Mouse (Mus musculus) midbrain, embryonic 14.5 days (tissue): ENCODE results near the gene Crip3. TPM values are rescaled to one million over a fixed set of nuclear protein-coding genes. Genes with fewer than 3 reads are reported as not detected.
A peak's percentile ranks its signal among the peaks of the same experiment; 100 is the strongest.

Experiments used
- ATAC-seq: fragments of 200-750 bp; cut with Nextera tagmentation; 2 replicates; pipeline ENCODE4 v1.8.0; 2017; ENCODE audit warnings: moderate number of reproducible peaks, moderate library complexity; ENCODE audit not compliant: low FRiP score, low TSS enrichment
- DNase-seq: peaks from one replicate; pipeline ENCODE4 v3.0.0-alpha.2; 2015
- H3K27ac ChIP-seq: fragments of 300-500 bp; sonication (generic); replicated peaks from 2 replicates; pipeline ENCODE4 v1.5.1; 2014; ENCODE audit warnings: mild to moderate bottlenecking, low read depth, low read length, moderate library complexity
- H3K27me3 ChIP-seq: fragments of 300-500 bp; sonication (generic); 2 replicates; pipeline ENCODE4 v1.6.1; 2014; ENCODE audit warnings: low read length, control low read depth, mixed read lengths; ENCODE audit not compliant: control insufficient read depth, insufficient read depth
- H3K36me3 ChIP-seq: fragments of 300-500 bp; sonication (generic); 2 replicates; pipeline ENCODE4 v1.6.1; 2014; ENCODE audit warnings: low read length, control low read depth; ENCODE audit not compliant: control insufficient read depth, insufficient read depth
- H3K4me1 ChIP-seq: fragments of 300-500 bp; sonication (generic); 2 replicates; pipeline ENCODE4 v1.6.1; 2014; ENCODE audit warnings: mild to moderate bottlenecking, antibody characterized with exemption, low read length, control low read depth; ENCODE audit not compliant: control insufficient read depth, insufficient read depth
- H3K4me2 ChIP-seq: fragments of 300-500 bp; sonication (generic); 2 replicates; pipeline ENCODE4 v1.6.1; 2014; ENCODE audit warnings: mild to moderate bottlenecking, low read length, moderate library complexity
- H3K4me3 ChIP-seq: fragments of 300-500 bp; sonication (generic); replicated peaks from 2 replicates; pipeline ENCODE4 v1.5.1; 2014; ENCODE audit warnings: low read depth, low read length
- H3K9ac ChIP-seq: fragments of 300-500 bp; sonication (generic); replicated peaks from 2 replicates; pipeline ENCODE4 v1.6.1; 2014; ENCODE audit warnings: mild to moderate bottlenecking, low read length, moderate library complexity
- H3K9me3 ChIP-seq: fragments of 300-500 bp; sonication (generic); 2 replicates; pipeline ENCODE4 v1.6.1; 2016; ENCODE audit warnings: low read length, control low read depth, mixed read lengths; ENCODE audit not compliant: control insufficient read depth
- WGBS: fragments of 180-500 bp; shearing (Covaris S2); extraction: QIAGEN DNeasy Blood & Tissue Kit; methylation state at CpG from one replicate; pipeline ENCODE4 v1.1.7; 2014; 5-methylcytosine and 5-hydroxymethylcytosine counted together
- polyA plus RNA-seq: library from polyadenylated mRNA; unstranded; fragments of >200 nt; fragmentation: Nextera tagmentation; extraction: Ambion mirVana; gene quantifications from 2 replicates; pipeline ENCODE4 v1.2.1, GENCODE M21; 2014

The Crip3 gene
- polyA plus RNA-seq, 1 experiment from 2014 or later, result 1.00 TPM

DNA sequence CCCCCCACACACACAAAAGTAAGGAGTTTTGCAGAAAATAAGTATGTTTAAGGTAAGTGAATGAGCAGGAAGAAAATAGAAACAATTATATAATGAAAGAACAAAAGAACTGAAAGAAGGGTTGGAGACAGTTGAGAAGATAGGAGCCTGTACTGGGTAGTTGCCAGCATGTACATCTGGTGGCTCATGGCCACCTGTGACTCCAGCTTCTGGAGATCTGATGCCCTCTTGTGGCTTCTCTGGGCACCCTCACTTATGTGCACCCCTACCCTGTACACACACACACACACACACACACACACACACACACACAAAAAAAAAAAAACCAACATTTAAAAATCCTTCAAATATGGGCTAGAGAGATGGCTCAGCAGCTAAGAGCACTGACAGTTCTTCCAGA lies 9.0 kb upstream of the Crip3 start:
- no peaks in the 10 kb centered on the region for H3K27me3 ChIP-seq
- H3K36me3 ChIP-seq, result peaks cover 7% of the 10 kb centered on the region
- H3K9me3 ChIP-seq, result no peaks in the 10 kb centered on the region
- no peak overlapping the region for H3K9ac ChIP-seq
- DNase-seq (no peak), ATAC-seq (no peak)
- no peak overlapping the region for H3K4me3 ChIP-seq
- no peaks in the 10 kb centered on the region for H3K4me1 ChIP-seq
- H3K27ac ChIP-seq, result no peak overlapping the region
- H3K4me2 ChIP-seq, result no peak overlapping the region

- H3K27me3 ChIP-seq, result no peaks in the 10 kb centered on the region
- no peak overlapping the region for H3K4me2 ChIP-seq
- H3K9ac ChIP-seq, result no peak overlapping the region
- no peaks in the 10 kb centered on the region for H3K4me1 ChIP-seq
- no peaks in the 10 kb centered on the region for H3K9me3 ChIP-seq
- DNase-seq (no peak), ATAC-seq (no peak)
- H3K36me3 ChIP-seq, result no peaks in the 10 kb centered on the region
- H3K27ac ChIP-seq, result no peak overlapping the region
- no peak overlapping the region for H3K4me3 ChIP-seq
Observed at GRCm38 (mm10) chr17:46426496-46426895, 2.2 kb upstream of the Crip3 start.

- Histone ChIP-seq H3K9ac (0 out of 2 replicates have a peak overlapping the region, but pooled peaks have one; percentile 3), H3K27me3 (no peaks in the 10 kb centered on the region), H3K4me1 (no peaks in the 10 kb centered on the region), H3K4me2 (peak overlapping the region; percentile 36), H3K9me3 (no peaks in the 10 kb centered on the region), H3K4me3 (no peak overlapping the region), H3K36me3 (no peaks in the 10 kb centered on the region), H3K27ac (no peak overlapping the region)
- 3% methylated on average over 17 of the region's 17 CpGs for WGBS
- DNase-seq (no peak), ATAC-seq (no peak)
Observed at GRCm38 (mm10) chr17:46433627-46434026, 4.9 kb downstream of the Crip3 start.

GRCm38 (mm10) chr17:46436672-46437366 lies 8.1 kb downstream of the Crip3 start:
- no peak overlapping the region for H3K4me3 ChIP-seq
- no peaks in the 10 kb centered on the region for H3K36me3 ChIP-seq
- DNase-seq (peak; percentile 74), ATAC-seq (peak; percentile 79)
- 25% methylated on average over 23 of the region's 23 CpGs for WGBS
- no peak overlapping the region for H3K9ac ChIP-seq
- H3K27ac ChIP-seq, result no peak overlapping the region
- H3K9me3 ChIP-seq, result no peaks in the 10 kb centered on the region
- no peaks in the 10 kb centered on the region for H3K27me3 ChIP-seq
- H3K4me2 ChIP-seq, result peak overlapping the region; percentile 29
- no peaks in the 10 kb centered on the region for H3K4me1 ChIP-seq

GRCm38 (mm10) chr17:46438298-46438873 lies 9.7 kb downstream of the Crip3 start, which contains the start of gene Slc22a7:
Gene Slc22a7 (minus strand): TSS chr17:46438457.
- peaks cover 5% of the 10 kb centered on the region for H3K27me3 ChIP-seq
- no peaks in the 10 kb centered on the region for H3K36me3 ChIP-seq
- H3K27ac ChIP-seq, result no peak within 1 kb of the TSS
- no peaks in the 10 kb centered on the region for H3K4me1 ChIP-seq
- no peak within 1 kb of the TSS for H3K9ac ChIP-seq
- no peak within 1 kb of the TSS for H3K4me3 ChIP-seq
- DNase-seq (no peak), ATAC-seq (no peak)
- 75% methylated on average over 4 of the region's 4 CpGs for WGBS
- no peak within 1 kb of the TSS for H3K4me2 ChIP-seq
- no peaks in the 10 kb centered on the region for H3K9me3 ChIP-seq

DNA sequence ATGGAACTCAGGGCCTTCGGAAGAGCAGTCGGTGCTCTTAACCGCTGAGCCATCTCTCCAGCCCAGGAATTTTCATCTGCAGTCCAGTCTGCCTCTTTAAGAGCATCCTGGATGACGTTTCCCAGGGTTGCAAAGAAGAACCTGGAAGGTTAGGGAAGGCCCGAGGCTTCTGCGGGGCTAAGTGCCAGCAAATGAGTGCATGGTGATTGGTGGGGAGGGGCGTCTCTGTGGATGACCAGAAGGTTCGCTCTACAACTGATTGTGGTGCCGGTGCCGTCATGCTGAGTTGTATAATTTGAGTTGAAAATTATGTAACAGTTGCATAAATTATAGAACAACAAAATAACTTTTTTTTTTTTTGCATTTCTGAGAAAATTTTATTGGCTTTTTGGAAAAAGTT lies 10.4 kb downstream of the Crip3 start:
- Histone ChIP-seq H3K27ac (no peak overlapping the region), H3K36me3 (no peaks in the 10 kb centered on the region), H3K4me1 (no peaks in the 10 kb centered on the region), H3K4me3 (no peak overlapping the region), H3K9ac (no peak overlapping the region), H3K4me2 (no peak overlapping the region), H3K27me3 (peaks cover 13% of the 10 kb centered on the region), H3K9me3 (no peaks in the 10 kb centered on the region)
- WGBS, result 93% methylated on average over 10 of the region's 10 CpGs
- DNase-seq (no peak), ATAC-seq (no peak)

- ATAC-seq, result no peak
- DNase-seq, result no peak
- no peaks in the 10 kb centered on the region for H3K9me3 ChIP-seq
- no peak overlapping the region for H3K4me3 ChIP-seq
- H3K27ac ChIP-seq, result no peak overlapping the region
- WGBS, result 5% methylated on average over 50 of the region's 50 CpGs
- no peak overlapping the region for H3K9ac ChIP-seq
- peaks cover 29% of the 10 kb centered on the region for H3K27me3 ChIP-seq
- no peak overlapping the region for H3K4me2 ChIP-seq
- peaks cover 16% of the 10 kb centered on the region; the same call in 1 of the 2 replicates for H3K36me3 ChIP-seq
- H3K4me1 ChIP-seq, result no peaks in the 10 kb centered on the region
Observed at GRCm38 (mm10) chr17:46444839-46445579, 16.3 kb downstream of the Crip3 start.

DNA sequence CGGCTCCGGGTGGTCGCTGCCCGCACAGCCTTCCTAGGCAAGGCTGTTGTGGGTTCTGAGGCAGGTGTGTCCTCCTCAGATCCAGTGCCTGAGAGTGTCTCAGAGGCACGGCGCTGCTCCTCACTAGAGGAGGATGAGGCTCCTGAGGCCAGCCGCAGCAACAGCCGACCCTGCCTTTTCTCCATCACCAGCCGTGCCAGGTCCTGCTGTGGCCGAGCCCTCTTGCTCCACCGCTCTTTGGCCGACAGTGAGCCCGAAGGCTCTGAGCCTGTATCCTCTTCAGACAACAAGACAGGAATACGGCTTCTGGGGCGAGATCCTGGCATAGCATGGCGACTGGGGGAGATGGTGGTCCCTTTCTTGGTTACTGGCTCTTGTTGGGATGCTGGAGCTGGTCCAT lies 17.5 kb downstream of the Crip3 start:
- Histone ChIP-seq H3K4me1 (no peaks in the 10 kb centered on the region), H3K9ac (no peak overlapping the region), H3K27ac (no peak overlapping the region), H3K9me3 (no peaks in the 10 kb centered on the region), H3K36me3 (peaks cover 16% of the 10 kb centered on the region; the same call in 1 of the 2 replicates), H3K4me2 (no peak overlapping the region), H3K4me3 (no peak overlapping the region), H3K27me3 (peaks cover 29% of the 10 kb centered on the region)
- DNase-seq, result no peak
- ATAC-seq, result no peak
- 88% methylated on average over 16 of the region's 16 CpGs for WGBS
